Mouse (Mus musculus): ENCODE data around the gene Ccdc151.

DNA sequence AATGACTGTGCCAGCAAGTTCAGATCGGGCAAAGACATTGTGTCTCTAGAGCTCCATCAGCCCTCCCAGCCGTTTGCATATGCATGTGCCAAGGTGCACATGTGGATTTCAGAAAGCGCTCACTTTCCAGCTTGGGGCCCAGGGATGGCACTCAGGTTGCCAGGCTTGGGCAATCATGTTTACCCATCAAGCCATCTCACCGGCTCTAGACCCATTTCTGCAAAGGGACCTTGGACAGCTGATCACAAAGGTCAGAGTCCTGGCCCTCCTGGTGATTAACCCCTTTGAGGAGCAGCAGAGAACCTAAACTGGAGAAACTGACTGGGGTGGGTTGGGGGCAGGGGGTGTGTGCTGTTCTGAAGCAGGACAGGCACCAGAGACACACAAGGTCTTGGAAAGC, 10.2 kb downstream of the Ccdc151 start:
- TF ChIP-seq POLR2A (IDR thresholded peaks at IDR 0.05; ENCODE audit: insufficient read length, low read depth) (no peak), POLR2AphosphoS2 (IDR thresholded peaks at IDR 0.05; ENCODE audit: insufficient read length, low read depth) (no peak), USF1 (IDR thresholded peaks at IDR 0.05; ENCODE audit: low read depth) (no peak), MAX (IDR thresholded peaks at IDR 0.05; ENCODE audit: low read depth) (no peak)

Data from myocyte (in vitro differentiated cells).